Mouse (Mus musculus) adrenal gland, postnatal 36 days (tissue): ENCODE measurements around the gene Gm28635. TPM values are rescaled to one million over a fixed set of nuclear protein-coding genes. Genes with fewer than 3 reads are reported as not detected.

Experiments used
- DNase-seq, 2 experiments: peaks; one replicate each; pipeline ENCODE4 v3.0.0; 2021; ENCODE audit warnings: mixed read lengths in 1 of 2
- total RNA-seq, 2 experiments: library from RNA; stranded (reverse); gene quantifications; 2 replicates each; pipeline ENCODE4 v1.2.3; 2021

Gene Gm28635
- total RNA-seq, 2 experiments from 2014 or later = not detected

- no peak for DNase-seq
These were observed 40.2 kb downstream of the Gm28635 start for GRCm38 (mm10) chr2:84637452-84638165.

GRCm38 (mm10) chr2:84636231-84636741, 41.6 kb downstream of the Gm28635 start:
- peak in 1 of 2 experiments; percentile 56 for DNase-seq

- DNase-seq = peak; percentile 86 to 91
These were observed 42.2 kb downstream of the Gm28635 start for GRCm38 (mm10) chr2:84635611-84636010.

- no peak for DNase-seq
These were observed 42.8 kb downstream of the Gm28635 start for GRCm38 (mm10) chr2:84634934-84635482.

GRCm38 (mm10) chr2:84634006-84634405, 43.8 kb downstream of the Gm28635 start:
- DNase-seq = peak in 1 of 2 experiments; percentile 53

- DNase-seq = peak in 1 of 2 experiments; percentile 46
These were observed 44.8 kb downstream of the Gm28635 start for GRCm38 (mm10) chr2:84632999-84633398.

GRCm38 (mm10) chr2:84632001-84632400, 45.8 kb downstream of the Gm28635 start:
- no peak for DNase-seq

GRCm38 (mm10) chr2:84627036-84627435, 50.8 kb downstream of the Gm28635 start:
- no peak for DNase-seq

GRCm38 (mm10) chr2:84626366-84626975, 51.4 kb downstream of the Gm28635 start:
- DNase-seq = no peak

- no peak for DNase-seq
These were observed 53.6 kb downstream of the Gm28635 start for GRCm38 (mm10) chr2:84624201-84624600.

- DNase-seq = no peak
These were observed 54.3 kb downstream of the Gm28635 start for GRCm38 (mm10) chr2:84623428-84624119.

GRCm38 (mm10) chr2:84622668-84623067, 55.2 kb downstream of the Gm28635 start:
- no peak for DNase-seq

- no peak for DNase-seq
These were observed 58.0 kb downstream of the Gm28635 start for GRCm38 (mm10) chr2:84619646-84620340.

GRCm38 (mm10) chr2:84618914-84619313, 58.9 kb downstream of the Gm28635 start:
- DNase-seq = no peak

- DNase-seq = peak in 1 of 2 experiments; percentile 50
These were observed 60.0 kb downstream of the Gm28635 start for GRCm38 (mm10) chr2:84617637-84618515.

GRCm38 (mm10) chr2:84612764-84613163, 65.1 kb downstream of the Gm28635 start:
- DNase-seq = no peak

- DNase-seq = no peak
These were observed 70.0 kb downstream of the Gm28635 start for GRCm38 (mm10) chr2:84607842-84608241.

GRCm38 (mm10) chr2:84600977-84601376, 76.9 kb downstream of the Gm28635 start:
- DNase-seq = no peak

- DNase-seq = no peak
These were observed 78.5 kb downstream of the Gm28635 start for GRCm38 (mm10) chr2:84599270-84599888.

GRCm38 (mm10) chr2:84597123-84597522, 80.7 kb downstream of the Gm28635 start:
- DNase-seq = no peak
